Mouse (Mus musculus): ENCODE data around the gene Slc45a1. TPM values are rescaled to one million over a fixed set of nuclear protein-coding genes. Genes with fewer than 3 reads are reported as not detected.

Slc45a1 gene
- polyA plus RNA-seq, 2 experiments: 0.14 to 0.36 TPM

GRCm38 (mm10) chr4:150581931-150582723 is 69.8 kb downstream of the Slc45a1 start:
- no peak overlapping the region for H3K4me3 ChIP-seq (replicated peaks; ENCODE audit: low read length)
- 54% methylated on average over 10 of the region's 10 CpGs for WGBS
- peaks cover 46% of the 10 kb centered on the region for H3K4me1 ChIP-seq (ENCODE audit: control insufficient read depth, insufficient read depth, low read length)
- H3K4me2 ChIP-seq (replicated peaks; ENCODE audit: low read depth, low read length, severe bottlenecking): no peak overlapping the region
- 0 out of 2 replicates have a peak, but pooled peaks cover 4% of the 10 kb centered on the region for H3K36me3 ChIP-seq (ENCODE audit: control insufficient read depth, insufficient read depth, low read length)
- TF ChIP-seq POLR2A (IDR thresholded peaks at IDR 0.05; ENCODE audit: borderline replicate concordance, extremely low read depth, insufficient read depth, insufficient read length): no peak
- H3K9me3 ChIP-seq (ENCODE audit: control insufficient read depth, low read length): no peaks in the 10 kb centered on the region
- ATAC-seq (ENCODE audit: low FRiP score, low read depth) (no peak), DNase-seq (ENCODE audit: low spot score) (no peak)
- H3K27me3 ChIP-seq (ENCODE audit: control insufficient read depth, insufficient read depth, low read length): no peaks in the 10 kb centered on the region
- H3K9ac ChIP-seq (ENCODE audit: low read depth, low read length, severe bottlenecking): no peak overlapping the region
- H3K27ac ChIP-seq (replicated peaks; ENCODE audit: low read depth, low read length): peak overlapping the region; percentile 76

Other genes starting within 250 kb of the Slc45a1 start
- 20.2 and 22.3 TPM in 2 replicates for gene Errfi1, start 201.7 kb upstream of the Slc45a1 start, polyA plus RNA-seq (2012; rRNA removed)
- gene Errfi1, start 201.7 kb upstream of the Slc45a1 start, polyA plus RNA-seq (2014; fragmentation: Nextera tagmentation; extraction: Ambion mirVana): 23.9 and 27.2 TPM in 2 replicates